Comparison of ENCODE assay signal across 16 mouse cellular contexts in the genomic region with DNA sequence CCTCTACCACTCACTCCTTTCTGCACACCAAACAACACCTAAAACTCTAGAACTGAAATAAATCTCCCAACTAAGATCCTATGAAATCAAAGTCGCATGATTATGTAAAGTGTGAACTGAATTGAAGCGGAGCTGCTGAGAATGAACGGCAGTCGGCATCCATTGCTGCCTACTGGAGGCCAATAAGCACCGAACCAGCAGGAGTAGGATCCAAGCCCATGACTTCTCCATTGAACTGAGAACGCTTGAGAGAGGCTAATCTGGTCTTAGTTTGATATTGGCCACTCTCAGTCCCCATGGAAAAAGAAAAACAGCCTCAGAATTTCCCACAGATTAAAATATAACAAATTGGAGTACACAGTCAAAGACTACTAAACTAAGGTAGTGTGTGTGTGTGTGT.
"Had no signal": no experiment of that assay in that cellular context is flagged by ENCODE, and none has a peak within 500 bp of the region (broad histone marks: within the 10 kb centered on the region; RNA-seq: fewer than 3 reads in every experiment).

No protein-coding gene starts in this region.

- DNase-seq: cerebellum, postnatal 25 days; cerebellum, postnatal 36 days; embryo, embryonic 11 days; forebrain, postnatal 0 days; gastrocnemius, adult 2 months; gastrocnemius, postnatal 10 days; gastrocnemius, postnatal 14 days; gastrocnemius, postnatal 25 days; gastrocnemius, postnatal 36 days; heart, adult 11 months; heart, adult 18-20 months; heart, adult 2 months had no signal

- ATAC-seq: forebrain, embryonic 13.5 days; forebrain, embryonic 14.5 days; forebrain, embryonic 15.5 days; forebrain, embryonic 16.5 days; forebrain, postnatal 0 days had no signal
